In genomic region chr4:149777126-149777525, GRCm38 (mm10) we compare ENCODE assay signal across 11 mouse cellular contexts. TPM values are rescaled to one million over a fixed set of nuclear protein-coding genes. Genes with fewer than 3 reads are reported as not detected.
DNase-seq lines count a peak whose midpoint lies in the region; ATAC-seq and TF ChIP-seq lines count a peak whose summit lies in the region.
"Had no signal": no experiment of that assay in that cellular context is flagged by ENCODE, and none has a peak within 500 bp of the region (broad histone marks: within the 10 kb centered on the region; RNA-seq: fewer than 3 reads in every experiment).

No protein-coding gene starts in this region.

- no peak for TF ChIP-seq EP300 in heart, postnatal 0 days (IDR thresholded peaks at IDR 0.05; ENCODE audit: low read depth)

- TF ChIP-seq POLR2A in kidney, adult 2 months (IDR thresholded peaks at IDR 0.05; ENCODE audit: low read depth, low read length), result no peak
- no peak for TF ChIP-seq POLR2A in testis, adult 2 months (IDR thresholded peaks at IDR 0.05; ENCODE audit: control insufficient read depth, low read depth, low read length)

- no peak overlapping the region for H3K4me3 ChIP-seq in kidney, adult 2 months (ENCODE audit: insufficient read depth, low read depth, low read length)
- H3K4me3 ChIP-seq in kidney, embryonic 14.5 days (ENCODE audit: low read length), result no peak overlapping the region
- H3K4me3 ChIP-seq in heart, postnatal 0 days (ENCODE audit: low read depth, low read length), result no peak overlapping the region
- no peak overlapping the region for H3K4me3 ChIP-seq in testis, adult 2 months (ENCODE audit: control insufficient read depth, low read depth, low read length)
- H3K4me3 ChIP-seq in midbrain, embryonic 15.5 days, result no peak overlapping the region
- no peak overlapping the region for H3K4me3 ChIP-seq in midbrain, embryonic 16.5 days (ENCODE audit: low read depth, low read length)
- H3K4me3 ChIP-seq in limb, embryonic 10.5 days, result no peak overlapping the region
- H3K4me3 ChIP-seq: hindbrain, embryonic 12.5 days had no signal

- H3K27ac ChIP-seq in kidney, adult 2 months (ENCODE audit: insufficient read depth, low read depth, low read length), result peak overlapping the region; percentile 14; the same call in 1 of the 2 replicates
- H3K27ac ChIP-seq in kidney, embryonic 14.5 days (ENCODE audit: low read depth, low read length), result no peak overlapping the region
- peak overlapping the region; percentile 82 for H3K27ac ChIP-seq in heart, postnatal 0 days (ENCODE audit: low read depth)
- H3K27ac ChIP-seq in testis, adult 2 months (ENCODE audit: control insufficient read depth, insufficient read depth, low read depth, low read length), result peak overlapping the region; percentile 56; the same call in 1 of the 2 replicates
- H3K27ac ChIP-seq in midbrain, embryonic 15.5 days, result no peak overlapping the region
- no peak overlapping the region for H3K27ac ChIP-seq in midbrain, embryonic 16.5 days (ENCODE audit: low read length)
- no peak overlapping the region for H3K27ac ChIP-seq in limb, embryonic 10.5 days
- H3K27ac ChIP-seq: hindbrain, embryonic 12.5 days had no signal

- H3K4me1 ChIP-seq in kidney, adult 2 months (ENCODE audit: control insufficient read depth, insufficient read depth, low read length), result peaks cover 27% of the 10 kb centered on the region; the same call in 1 of the 2 replicates
- H3K4me1 ChIP-seq in kidney, embryonic 14.5 days (ENCODE audit: control insufficient read depth, insufficient read depth, low read length), result peaks cover 14% of the 10 kb centered on the region
- peaks cover 25% of the 10 kb centered on the region for H3K4me1 ChIP-seq in heart, postnatal 0 days (ENCODE audit: control insufficient read depth, insufficient read depth)
- H3K4me1 ChIP-seq in testis, adult 2 months (ENCODE audit: control insufficient read depth, insufficient read depth, low read length), result peaks cover 10% of the 10 kb centered on the region
- peaks cover 14% of the 10 kb centered on the region for H3K4me1 ChIP-seq in midbrain, embryonic 15.5 days
- peaks cover 15% of the 10 kb centered on the region for H3K4me1 ChIP-seq in midbrain, embryonic 16.5 days (ENCODE audit: control insufficient read depth, insufficient read depth, low read length)
- H3K4me1 ChIP-seq in limb, embryonic 10.5 days, result peaks cover 28% of the 10 kb centered on the region

- TF ChIP-seq CTCF in kidney, adult 2 months (conservative IDR thresholded peaks at IDR 0.05; ENCODE audit: insufficient read depth, insufficient read length, low read depth, low read length), result no peak
- no peak for TF ChIP-seq CTCF in heart, postnatal 0 days (IDR thresholded peaks at IDR 0.05; ENCODE audit: low read depth)
- no peak for TF ChIP-seq CTCF in testis, adult 2 months (IDR thresholded peaks at IDR 0.05; ENCODE audit: control insufficient read depth, insufficient read depth, insufficient replicate concordance, low read depth, low read length)

- H3K36me3 ChIP-seq in kidney, adult 2 months (ENCODE audit: control insufficient read depth, insufficient read depth, low read length), result no peaks in the 10 kb centered on the region
- H3K36me3 ChIP-seq in kidney, embryonic 14.5 days (ENCODE audit: control insufficient read depth, insufficient read depth, low read length), result no peaks in the 10 kb centered on the region
- no peaks in the 10 kb centered on the region for H3K36me3 ChIP-seq in heart, postnatal 0 days (replicated peaks; ENCODE audit: control insufficient read depth, insufficient read depth, low read length)
- no peaks in the 10 kb centered on the region for H3K36me3 ChIP-seq in testis, adult 2 months (ENCODE audit: control insufficient read depth, insufficient read depth, low read length)
- H3K36me3 ChIP-seq in midbrain, embryonic 15.5 days (replicated peaks), result no peaks in the 10 kb centered on the region
- no peaks in the 10 kb centered on the region for H3K36me3 ChIP-seq in midbrain, embryonic 16.5 days (ENCODE audit: control insufficient read depth, insufficient read depth, low read length)
- H3K36me3 ChIP-seq in limb, embryonic 10.5 days, result no peaks in the 10 kb centered on the region
- H3K36me3 ChIP-seq: hindbrain, embryonic 12.5 days had no signal

- H3K27me3 ChIP-seq in kidney, adult 2 months (replicated peaks; ENCODE audit: control insufficient read depth, insufficient read depth, low read length), result no peaks in the 10 kb centered on the region
- no peaks in the 10 kb centered on the region for H3K27me3 ChIP-seq in kidney, embryonic 14.5 days (ENCODE audit: control insufficient read depth, insufficient read depth, low read length)
- no peaks in the 10 kb centered on the region for H3K27me3 ChIP-seq in heart, postnatal 0 days (ENCODE audit: control insufficient read depth, insufficient read depth, low read length)
- no peaks in the 10 kb centered on the region for H3K27me3 ChIP-seq in testis, adult 2 months (ENCODE audit: control insufficient read depth, insufficient read depth, low read length)
- peaks cover 8% of the 10 kb centered on the region; the same call in 1 of the 2 replicates for H3K27me3 ChIP-seq in midbrain, embryonic 15.5 days (replicated peaks)
- H3K27me3 ChIP-seq in midbrain, embryonic 16.5 days (ENCODE audit: control insufficient read depth, insufficient read depth, low read depth, low read length), result no peaks in the 10 kb centered on the region
- peaks cover 10% of the 10 kb centered on the region; the same call in 1 of the 2 replicates for H3K27me3 ChIP-seq in limb, embryonic 10.5 days (ENCODE audit: low read depth, poor library complexity, severe bottlenecking)

- H3K9me3 ChIP-seq in kidney, embryonic 14.5 days (ENCODE audit: control insufficient read depth, low read length), result no peaks in the 10 kb centered on the region
- no peaks in the 10 kb centered on the region for H3K9me3 ChIP-seq in heart, postnatal 0 days (replicated peaks; ENCODE audit: control insufficient read depth, low read length)
- no peaks in the 10 kb centered on the region for H3K9me3 ChIP-seq in midbrain, embryonic 15.5 days
- no peaks in the 10 kb centered on the region for H3K9me3 ChIP-seq in midbrain, embryonic 16.5 days (replicated peaks; ENCODE audit: control insufficient read depth, low read length, poor library complexity, severe bottlenecking)
- H3K9me3 ChIP-seq in limb, embryonic 10.5 days (replicated peaks), result no peaks in the 10 kb centered on the region
- H3K9me3 ChIP-seq: hindbrain, embryonic 12.5 days had no signal

- H3K9ac ChIP-seq in kidney, embryonic 14.5 days (ENCODE audit: low read depth, low read length), result no peak overlapping the region
- no peak overlapping the region for H3K9ac ChIP-seq in heart, postnatal 0 days (replicated peaks; ENCODE audit: low read depth, low read length)
- H3K9ac ChIP-seq in midbrain, embryonic 15.5 days, result no peak overlapping the region
- no peak overlapping the region for H3K9ac ChIP-seq in midbrain, embryonic 16.5 days (ENCODE audit: low read depth, low read length)
- H3K9ac ChIP-seq: hindbrain, embryonic 12.5 days had no signal

- no peak for ATAC-seq in kidney, embryonic 14.5 days (ENCODE audit: low FRiP score, low TSS enrichment)
- peak; percentile 39 for ATAC-seq in heart, postnatal 0 days (ENCODE audit: insufficient read depth, low read depth)
- ATAC-seq in midbrain, embryonic 15.5 days (replicated peaks), result no peak
- no peak for ATAC-seq in midbrain, embryonic 16.5 days

- no peak overlapping the region for H3K4me2 ChIP-seq in kidney, embryonic 14.5 days (replicated peaks; ENCODE audit: low read depth, low read length)
- no peak overlapping the region for H3K4me2 ChIP-seq in heart, postnatal 0 days (ENCODE audit: low read depth, low read length)
- H3K4me2 ChIP-seq in midbrain, embryonic 15.5 days, result no peak overlapping the region
- H3K4me2 ChIP-seq in midbrain, embryonic 16.5 days (ENCODE audit: low read length), result no peak overlapping the region
- H3K4me2 ChIP-seq: hindbrain, embryonic 12.5 days had no signal

- DNase-seq in kidney, adult 2 months, result peak; percentile 85
- peak; percentile 71 for DNase-seq in adrenal gland, postnatal 10 days
- DNase-seq in heart, postnatal 0 days (ENCODE audit: low spot score), result peak; percentile 73
- DNase-seq in limb, embryonic 10.5 days (ENCODE audit: low spot score), result no peak
- DNase-seq: cerebellum, adult 9-11 months; lung, postnatal 36 days had no signal

- 70% methylated on average over 9 of the region's 9 CpGs for WGBS in kidney, adult 2 months
- WGBS in kidney, embryonic 14.5 days, result 82% methylated on average over 9 of the region's 9 CpGs
- whole genome bisulfite sequencing in heart, postnatal 0 days, result 44% methylated on average over 9 of the region's 9 CpGs
- 81% methylated on average over 9 of the region's 9 CpGs for WGBS in midbrain, embryonic 15.5 days
- 83% methylated on average over 9 of the region's 9 CpGs for WGBS in midbrain, embryonic 16.5 days
- WGBS in limb, embryonic 10.5 days, result 86% methylated on average over 9 of the region's 9 CpGs

RNA-seq across cellular contexts. Expression of gene Slc25a33, which starts 3.0 kb away (rescaled TPM):
- 16.8 and 18.3 TPM in 2 replicates for polyA plus RNA-seq in kidney, adult 2 months (2012; rRNA removed)
- polyA plus RNA-seq in kidney, embryonic 14.5 days (2014; fragmentation: Nextera tagmentation; extraction: Ambion mirVana), result 15.5 and 19.3 TPM in 2 replicates
- total RNA-seq in adrenal gland, postnatal 10 days (2021), result 10 to 100 TPM; 24.3 to 34.0 TPM
- total RNA-seq in heart, postnatal 0 days (2014; rRNA removed; ENCODE audit: low replicate concordance), result 3.0 and 9.8 TPM in 2 replicates
- 13.3 and 15.1 TPM in 2 replicates for polyA plus RNA-seq in heart, postnatal 0 days (2015; fragmentation: Nextera tagmentation; extraction: Ambion mirVana)
- polyA plus RNA-seq in testis, adult 2 months (2012; rRNA removed), result 56.3 and 57.5 TPM in 2 replicates
- 26.6 and 27.4 TPM in 2 replicates for polyA plus RNA-seq in midbrain, embryonic 15.5 days (2015; fragmentation: Nextera tagmentation; extraction: Ambion mirVana)
- 28.8 and 29.1 TPM in 2 replicates for polyA plus RNA-seq in midbrain, embryonic 16.5 days (2015; fragmentation: Nextera tagmentation; extraction: Ambion mirVana)
- 24.5 and 25.4 TPM in 2 replicates for polyA plus RNA-seq in limb, embryonic 10.5 days (2016; fragmentation: Nextera tagmentation; extraction: Ambion mirVana)

RNA-seq across cellular contexts. Expression of gene Tmem201, which starts 39.3 kb away (rescaled TPM):
- polyA plus RNA-seq in kidney, adult 2 months (2012; rRNA removed), result 34.2 and 37.5 TPM in 2 replicates
- polyA plus RNA-seq in kidney, embryonic 14.5 days (2014; fragmentation: Nextera tagmentation; extraction: Ambion mirVana), result 28.3 and 29.1 TPM in 2 replicates
- total RNA-seq in adrenal gland, postnatal 10 days (2021), result 10 to 100 TPM; 35.0 to 43.6 TPM
- 64.7 and 80.0 TPM in 2 replicates for total RNA-seq in heart, postnatal 0 days (2014; rRNA removed; ENCODE audit: low replicate concordance)
- polyA plus RNA-seq in heart, postnatal 0 days (2015; fragmentation: Nextera tagmentation; extraction: Ambion mirVana), result 38.8 and 43.0 TPM in 2 replicates
- polyA plus RNA-seq in testis, adult 2 months (2012; rRNA removed), result 15.7 and 15.8 TPM in 2 replicates
- 51.1 and 51.4 TPM in 2 replicates for polyA plus RNA-seq in midbrain, embryonic 15.5 days (2015; fragmentation: Nextera tagmentation; extraction: Ambion mirVana)
- 46.3 and 47.8 TPM in 2 replicates for polyA plus RNA-seq in midbrain, embryonic 16.5 days (2015; fragmentation: Nextera tagmentation; extraction: Ambion mirVana)
- 50.7 and 52.1 TPM in 2 replicates for polyA plus RNA-seq in limb, embryonic 10.5 days (2016; fragmentation: Nextera tagmentation; extraction: Ambion mirVana)

Comparison
In these comparisons a context has a peak if more than half of its experiments do, and no peak if none do; other contexts are left out.
1. H3K27ac ChIP-seq: peak in kidney, adult 2 months (single experiment), heart, postnatal 0 days (single experiment) and testis, adult 2 months (single experiment); none in kidney, embryonic 14.5 days (single experiment), midbrain, embryonic 15.5 days (single experiment), midbrain, embryonic 16.5 days (single experiment) and limb, embryonic 10.5 days (single experiment).